Mouse (Mus musculus) CD4-positive naive resting alpha-beta T cell, adult 57 days (primary cell): Measurements from ENCODE around the gene Gm38100. TPM values are rescaled to one million over a fixed set of nuclear protein-coding genes. Genes with fewer than 3 reads are reported as not detected.

ENCODE experiments used
- total RNA-seq: library from RNA; stranded (reverse); gene quantifications from one replicate; pipeline ENCODE4 v1.2.4, GENCODE M21; 2023

Gene Gm38100
- total RNA-seq, result not detected

DNA sequence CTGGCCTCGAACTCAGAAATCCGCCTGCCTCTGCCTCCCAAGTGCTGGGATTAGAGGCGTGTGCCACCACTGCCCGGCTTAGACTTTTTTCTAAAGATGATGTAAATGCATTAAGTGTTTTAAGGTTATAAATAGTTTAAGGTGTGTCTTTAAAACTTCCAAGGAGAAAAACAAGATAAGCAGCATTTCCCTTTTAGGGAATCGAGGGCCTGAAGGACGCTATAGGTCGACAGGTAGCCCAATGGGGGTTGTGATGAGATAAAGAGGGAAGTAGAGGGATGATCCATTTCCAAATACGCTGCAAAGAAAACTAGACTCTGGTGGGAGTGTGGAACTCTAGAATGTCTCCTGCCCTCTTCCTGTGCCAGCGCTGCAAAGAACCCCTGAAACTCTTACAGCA, at the start of gene Gm38100:
Gene Gm38100, plus strand, starts transcription at position 301 of the 400 bp plus-strand sequence.

DNA sequence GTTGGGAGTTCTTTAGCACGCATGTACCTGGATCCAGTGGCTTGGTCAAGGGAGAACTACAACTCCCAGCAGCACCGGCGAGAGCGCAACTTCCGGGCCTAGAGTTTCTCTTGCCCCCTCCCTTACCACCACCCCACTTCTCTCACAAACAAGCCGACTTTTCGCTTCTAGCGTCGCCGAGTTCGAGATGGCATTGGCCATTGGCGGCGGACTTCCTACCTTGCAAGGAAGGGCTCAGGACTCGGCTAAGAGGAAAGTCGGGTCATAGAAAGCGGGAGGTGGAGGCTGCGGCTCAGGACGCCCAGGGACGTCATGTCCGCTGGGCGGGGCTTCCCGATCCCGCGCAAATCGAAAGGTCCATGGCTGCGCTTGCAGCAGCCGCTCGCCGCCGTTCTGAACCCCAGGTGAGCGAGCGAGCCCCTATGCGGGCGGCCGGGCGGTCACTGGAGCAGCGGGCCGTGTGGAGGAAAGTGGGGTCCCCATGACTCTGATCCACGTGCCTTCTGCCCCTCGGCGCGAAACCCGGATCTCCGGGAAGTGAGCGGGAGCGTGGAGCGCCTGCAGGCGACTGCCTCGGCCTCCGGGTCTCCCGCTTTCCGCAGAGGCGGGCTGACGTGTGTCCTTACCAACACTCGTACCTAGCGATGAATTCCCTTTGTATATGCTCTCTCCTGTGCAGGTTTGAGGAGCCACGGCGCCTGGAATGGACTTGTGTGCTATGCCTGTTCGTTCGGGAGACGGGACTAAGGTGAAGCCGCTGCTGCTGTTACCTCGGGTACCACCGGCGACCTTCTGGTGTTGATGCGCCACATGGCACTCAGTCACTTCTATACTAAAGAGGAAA, 39.5 kb upstream of the Gm38100 start, which contains the start of gene Exo1:
Gene Exo1, plus strand, starts transcription at position 129 of the 844 bp plus-strand sequence.

Other genes starting within 250 kb of the Gm38100 start
- 0.38 TPM for gene Opn3, start 227.6 kb upstream of the Gm38100 start, total RNA-seq
- 4.9 TPM for gene Chml, start 227.4 kb upstream of the Gm38100 start, total RNA-seq
- not detected for gene Wdr64, start 221.7 kb upstream of the Gm38100 start, total RNA-seq
- gene Exo1, start 39.7 kb upstream of the Gm38100 start, total RNA-seq, result 2.2 TPM
- not detected for gene Rbm8a2, start 58.8 kb downstream of the Gm38100 start, total RNA-seq